Mouse (Mus musculus) MEL (cell line): ENCODE results near the gene Cabp4.

ENCODE experiments used
- CTCF ChIP-seq, 3 experiments: IDR thresholded peaks in 2 of 3; conservative IDR thresholded peaks in 1 of 3; 2 replicates each; pipeline ENCODE4 v1.5.1; 2011 to 2012; ENCODE audit warnings: low read length in 3 of 3, low read depth in 2 of 3, mild to moderate bottlenecking in 2 of 3, improper control_type of control experiment in 1 of 3, inconsistent platforms in 1 of 3, mixed read lengths in 1 of 3, moderate library complexity in 1 of 3; ENCODE audit not compliant: control insufficient read depth in 1 of 3, insufficient read depth in 1 of 3, poor library complexity in 1 of 3, severe bottlenecking in 1 of 3
- E2F4 ChIP-seq: IDR thresholded peaks from 2 replicates; pipeline ENCODE4 v1.6.1; 2011; ENCODE audit warnings: low read depth, low read length, improper control_type of control experiment, borderline replicate concordance
- EP300 ChIP-seq, 2 experiments: IDR thresholded peaks; 2 replicates each; pipeline ENCODE4 v1.6.1; 2011; ENCODE audit warnings: improper control_type of control experiment in 2 of 2, low read length in 2 of 2, low read depth in 1 of 2, mild to moderate bottlenecking in 1 of 2
- USF2 ChIP-seq, 2 experiments: IDR thresholded peaks; 2 replicates each; pipeline ENCODE4 v1.6.1; 2011 to 2012; ENCODE audit warnings: improper control_type of control experiment in 2 of 2, low read length in 2 of 2, borderline replicate concordance in 1 of 2, inconsistent platforms in 1 of 2, low read depth in 1 of 2, mild to moderate bottlenecking in 1 of 2; ENCODE audit not compliant: insufficient read depth in 1 of 2

DNA sequence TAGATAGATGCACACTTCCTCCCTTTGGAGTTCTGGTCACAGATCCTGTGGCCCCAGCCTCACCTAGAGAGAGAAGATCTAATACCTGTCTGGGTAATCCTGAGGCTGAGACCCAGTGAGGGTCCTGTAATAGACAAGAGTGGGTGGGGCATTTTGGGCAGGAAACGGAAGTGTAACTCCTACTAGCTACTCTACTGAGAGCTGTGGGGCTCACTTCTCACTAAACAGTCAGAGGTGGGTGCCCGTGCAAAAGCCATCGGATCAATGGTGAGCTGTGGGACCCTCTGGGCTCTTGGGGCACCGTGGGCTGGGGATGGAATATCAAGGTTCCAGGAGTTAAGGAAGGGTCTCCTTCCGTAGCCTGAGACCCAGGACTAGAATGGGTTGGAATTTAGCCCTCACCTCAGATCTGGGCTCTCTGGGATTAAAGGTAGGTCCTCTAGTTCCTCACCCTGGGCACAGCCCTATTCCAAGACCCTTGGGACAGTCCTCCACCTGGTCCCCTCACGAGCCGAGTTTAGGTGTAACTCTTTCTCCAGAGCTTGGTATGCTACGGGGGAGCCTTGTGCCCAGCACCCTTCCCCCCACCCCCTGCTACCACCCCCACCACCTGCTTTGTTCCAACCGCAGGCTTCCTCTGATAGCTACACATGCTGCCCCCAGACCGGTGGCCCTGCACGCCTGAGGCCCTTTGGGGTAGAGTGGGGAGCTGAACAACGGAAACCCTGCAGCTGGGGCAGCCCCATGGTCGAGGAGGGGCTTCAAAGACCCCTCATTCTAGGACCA, 10.8 kb upstream of the Cabp4 start:
- TF ChIP-seq EP300 (IDR thresholded peaks at IDR 0.05; ENCODE audit: low read depth in 1 of 2, low read length in 2 of 2) (0 out of 4 replicates have a peak, but pooled peaks of 1 of the 2 experiments have one; percentile 20), USF2 (IDR thresholded peaks at IDR 0.05; ENCODE audit: borderline replicate concordance in 1 of 2, insufficient read depth in 1 of 2, low read depth in 1 of 2, low read length in 2 of 2) (no peak), E2F4 (no peak), CTCF (IDR thresholded peaks at IDR 0.05 in 2 of 3, conservative IDR thresholded peaks at IDR 0.05 in 1 of 3; ENCODE audit: control insufficient read depth in 1 of 3, insufficient read depth in 1 of 3, low read depth in 2 of 3, low read length in 3 of 3, poor library complexity in 1 of 3, severe bottlenecking in 1 of 3) (no peak)
